Mouse (Mus musculus): ENCODE measurements around the gene Pacs2. TPM values are rescaled to one million over a fixed set of nuclear protein-coding genes. Genes with fewer than 3 reads are reported as not detected.

The Pacs2 gene
- polyA plus RNA-seq, 1 experiment from 2014 or later, result 24.7 TPM

DNA sequence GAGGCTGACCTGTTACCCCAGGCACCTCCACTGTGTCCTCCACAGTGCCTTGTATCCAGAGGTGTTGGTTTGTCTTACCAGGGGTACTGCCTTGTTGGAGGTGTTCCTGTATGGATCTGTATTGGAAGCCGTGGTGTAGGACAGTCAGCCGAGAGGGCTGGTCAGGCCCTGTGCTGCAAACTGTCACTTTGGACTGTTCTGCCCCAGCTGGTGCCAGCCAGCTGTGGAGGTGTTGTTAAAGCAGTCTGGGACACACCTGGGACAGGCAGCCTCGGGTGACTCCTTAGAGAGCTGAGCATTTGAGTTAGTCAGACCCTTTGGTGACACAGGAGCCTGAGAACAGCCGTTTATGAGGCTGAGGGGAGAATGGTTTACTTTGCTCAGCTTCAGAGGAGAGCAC lies 15.7 kb downstream of the Pacs2 start:
- DNase-seq (ENCODE audit: low spot score) (no peak), ATAC-seq (replicated peaks; ENCODE audit: low FRiP score) (no peak)
- 78% methylated on average over 4 of the region's 4 CpGs for WGBS
- peaks cover 7% of the 10 kb centered on the region for H3K4me1 ChIP-seq (replicated peaks; ENCODE audit: control insufficient read depth, insufficient read depth, low read length)
- no peaks in the 10 kb centered on the region for H3K27me3 ChIP-seq (ENCODE audit: control insufficient read depth, insufficient read depth, low read length)
- H3K27ac ChIP-seq (ENCODE audit: low read depth, low read length), result no peak overlapping the region
- H3K9me3 ChIP-seq (ENCODE audit: control insufficient read depth, low read length), result no peaks in the 10 kb centered on the region
- no peak overlapping the region for H3K4me2 ChIP-seq (ENCODE audit: low read depth, low read length, severe bottlenecking)
- no peaks in the 10 kb centered on the region for H3K36me3 ChIP-seq (ENCODE audit: control insufficient read depth, insufficient read depth, low read length)
- no peak overlapping the region for H3K9ac ChIP-seq (ENCODE audit: low read length)
- no peak overlapping the region for H3K4me3 ChIP-seq (ENCODE audit: low read depth, low read length)

DNA sequence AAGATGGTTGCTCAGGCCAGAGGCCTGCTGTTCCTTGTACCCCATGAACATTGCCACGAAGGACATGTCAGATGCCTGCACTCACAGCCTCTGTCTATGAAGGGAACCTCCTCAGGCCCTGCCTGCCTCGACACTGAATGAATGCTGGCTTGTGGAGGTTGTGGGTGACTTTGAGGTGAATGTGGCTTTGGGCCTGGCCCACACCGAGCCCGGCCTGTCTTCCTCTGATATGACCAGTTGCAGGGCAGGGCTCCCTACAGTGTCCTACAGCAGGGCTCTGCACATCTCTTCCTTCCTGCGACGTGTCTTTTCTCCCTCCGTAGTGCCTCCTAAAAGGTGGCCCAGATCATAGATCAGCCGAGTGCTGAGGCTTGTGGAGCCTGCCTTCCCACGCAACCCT lies 16.7 kb downstream of the Pacs2 start:
- H3K4me2 ChIP-seq (ENCODE audit: low read depth, low read length, severe bottlenecking), result no peak overlapping the region
- H3K9ac ChIP-seq (ENCODE audit: low read length), result no peak overlapping the region
- peaks cover 7% of the 10 kb centered on the region for H3K4me1 ChIP-seq (replicated peaks; ENCODE audit: control insufficient read depth, insufficient read depth, low read length)
- DNase-seq (ENCODE audit: low spot score) (no peak), ATAC-seq (replicated peaks; ENCODE audit: low FRiP score) (no peak)
- no peaks in the 10 kb centered on the region for H3K36me3 ChIP-seq (ENCODE audit: control insufficient read depth, insufficient read depth, low read length)
- no peaks in the 10 kb centered on the region for H3K9me3 ChIP-seq (ENCODE audit: control insufficient read depth, low read length)
- no peak overlapping the region for H3K27ac ChIP-seq (ENCODE audit: low read depth, low read length)
- 89% methylated on average over 9 of the region's 9 CpGs for WGBS
- no peak overlapping the region for H3K4me3 ChIP-seq (ENCODE audit: low read depth, low read length)
- no peaks in the 10 kb centered on the region for H3K27me3 ChIP-seq (ENCODE audit: control insufficient read depth, insufficient read depth, low read length)

DNA sequence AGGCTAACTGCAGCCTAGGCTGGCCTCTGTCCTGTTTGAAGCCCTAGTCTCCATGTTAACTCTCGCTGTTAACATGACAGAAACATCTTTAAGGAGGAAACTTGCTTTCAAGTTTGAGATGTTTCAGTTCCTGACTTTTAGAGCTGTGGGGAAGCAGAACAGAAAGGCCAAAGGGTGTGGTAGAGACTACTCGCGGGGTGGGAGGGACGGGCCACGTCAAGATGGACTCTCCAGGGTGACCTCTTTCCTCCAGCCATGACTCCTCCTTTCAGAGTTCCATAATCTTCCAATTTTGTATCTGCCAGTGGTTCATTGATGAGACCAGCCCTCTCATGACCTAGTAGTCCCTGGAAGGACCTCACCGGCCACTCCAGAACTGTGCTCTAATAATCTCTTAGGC lies 17.1 kb downstream of the Pacs2 start:
- 88% methylated on average over 6 of the region's 6 CpGs for WGBS
- Histone ChIP-seq H3K27ac (ENCODE audit: low read depth, low read length) (no peak overlapping the region), H3K4me2 (ENCODE audit: low read depth, low read length, severe bottlenecking) (no peak overlapping the region), H3K4me1 (replicated peaks; ENCODE audit: control insufficient read depth, insufficient read depth, low read length) (peaks cover 7% of the 10 kb centered on the region), H3K9ac (ENCODE audit: low read length) (no peak overlapping the region), H3K27me3 (ENCODE audit: control insufficient read depth, insufficient read depth, low read length) (no peaks in the 10 kb centered on the region), H3K4me3 (ENCODE audit: low read depth, low read length) (no peak overlapping the region), H3K36me3 (ENCODE audit: control insufficient read depth, insufficient read depth, low read length) (no peaks in the 10 kb centered on the region), H3K9me3 (ENCODE audit: control insufficient read depth, low read length) (no peaks in the 10 kb centered on the region)
- DNase-seq (ENCODE audit: low spot score), result no peak
- ATAC-seq (replicated peaks; ENCODE audit: low FRiP score), result no peak

GRCm38 (mm10) chr12:113032296-113033250 lies 18.3 kb downstream of the Pacs2 start:
- H3K4me1 ChIP-seq (replicated peaks; ENCODE audit: control insufficient read depth, insufficient read depth, low read length), result peaks cover 7% of the 10 kb centered on the region
- 73% methylated on average over 11 of the region's 11 CpGs for WGBS

DNA sequence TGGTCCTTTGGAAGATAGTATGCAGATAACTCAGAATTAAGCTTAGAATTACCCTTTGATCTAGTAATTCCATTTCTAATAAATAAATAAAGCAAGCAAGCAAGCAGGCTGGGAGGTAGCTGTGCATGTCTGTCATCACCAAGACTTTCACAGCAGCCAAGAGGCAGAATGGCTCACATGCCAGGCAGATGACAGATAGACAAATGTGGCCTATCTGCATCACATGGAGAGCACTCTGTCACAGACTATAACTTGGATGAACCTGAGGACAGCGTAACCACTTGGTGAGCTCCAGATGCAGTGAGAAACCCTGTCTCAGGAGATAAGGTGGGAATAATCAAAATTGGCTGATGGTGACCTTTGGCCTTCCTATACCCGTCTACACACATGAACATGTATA lies 20.8 kb downstream of the Pacs2 start:
- H3K9ac ChIP-seq (ENCODE audit: low read length), result no peak overlapping the region
- no peaks in the 10 kb centered on the region for H3K27me3 ChIP-seq (ENCODE audit: control insufficient read depth, insufficient read depth, low read length)
- H3K4me1 ChIP-seq (replicated peaks; ENCODE audit: control insufficient read depth, insufficient read depth, low read length), result peaks cover 5% of the 10 kb centered on the region
- no peak overlapping the region for H3K4me3 ChIP-seq (ENCODE audit: low read depth, low read length)
- no peak for ATAC-seq (replicated peaks; ENCODE audit: low FRiP score)
- DNase-seq (ENCODE audit: low spot score), result no peak
- no peaks in the 10 kb centered on the region for H3K36me3 ChIP-seq (ENCODE audit: control insufficient read depth, insufficient read depth, low read length)
- H3K27ac ChIP-seq (ENCODE audit: low read depth, low read length), result no peak overlapping the region
- no peak overlapping the region for H3K4me2 ChIP-seq (ENCODE audit: low read depth, low read length, severe bottlenecking)
- H3K9me3 ChIP-seq (ENCODE audit: control insufficient read depth, low read length), result no peaks in the 10 kb centered on the region
- WGBS, result 96% methylated on average over 2 of the region's 2 CpGs

More at GRCm38 (mm10) chr12:113032296-113033250, 18.3 kb downstream of the Pacs2 start:
- H3K4me2 ChIP-seq (ENCODE audit: low read depth, low read length, severe bottlenecking), result no peak overlapping the region
- peak; percentile 59; the same call in 1 of the 2 replicates for ATAC-seq (replicated peaks; ENCODE audit: low FRiP score)
- no peak overlapping the region for H3K9ac ChIP-seq (ENCODE audit: low read length)
- no peaks in the 10 kb centered on the region for H3K36me3 ChIP-seq (ENCODE audit: control insufficient read depth, insufficient read depth, low read length)
- H3K9me3 ChIP-seq (ENCODE audit: control insufficient read depth, low read length), result no peaks in the 10 kb centered on the region
- H3K4me3 ChIP-seq (ENCODE audit: low read depth, low read length), result no peak overlapping the region
- H3K27ac ChIP-seq (ENCODE audit: low read depth, low read length), result no peak overlapping the region
- no peak for DNase-seq (ENCODE audit: low spot score)
- H3K27me3 ChIP-seq (ENCODE audit: control insufficient read depth, insufficient read depth, low read length), result no peaks in the 10 kb centered on the region

DNA sequence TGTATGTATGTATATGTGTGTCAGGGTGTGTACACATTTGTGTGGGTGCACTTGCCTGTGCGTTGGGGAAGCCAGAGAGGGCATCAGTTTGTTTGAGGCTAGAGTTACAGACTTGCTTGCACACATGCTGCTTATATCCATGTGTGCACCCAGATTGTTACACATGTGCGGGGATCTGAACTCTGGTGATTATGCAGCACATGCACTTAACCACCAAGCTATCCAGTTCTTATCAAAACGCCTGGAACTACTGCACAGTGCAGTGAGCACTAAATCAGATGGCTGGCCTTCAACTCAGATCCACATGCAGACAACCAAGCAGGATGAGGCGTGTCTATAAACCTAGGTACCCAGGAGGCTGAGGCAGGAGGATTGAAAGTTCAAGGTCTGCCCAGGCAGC lies 22.7 kb downstream of the Pacs2 start:
- H3K9ac ChIP-seq (ENCODE audit: low read length), result no peak overlapping the region
- H3K4me3 ChIP-seq (ENCODE audit: low read depth, low read length), result no peak overlapping the region
- no peak overlapping the region for H3K27ac ChIP-seq (ENCODE audit: low read depth, low read length)
- DNase-seq (ENCODE audit: low spot score) (no peak), ATAC-seq (replicated peaks; ENCODE audit: low FRiP score) (no peak)
- H3K36me3 ChIP-seq (ENCODE audit: control insufficient read depth, insufficient read depth, low read length), result no peaks in the 10 kb centered on the region
- H3K27me3 ChIP-seq (ENCODE audit: control insufficient read depth, insufficient read depth, low read length), result no peaks in the 10 kb centered on the region
- no peak overlapping the region for H3K4me2 ChIP-seq (ENCODE audit: low read depth, low read length, severe bottlenecking)
- H3K4me1 ChIP-seq (replicated peaks; ENCODE audit: control insufficient read depth, insufficient read depth, low read length), result peaks cover 5% of the 10 kb centered on the region
- WGBS, result 90% methylated on average over 4 of the region's 4 CpGs
- no peaks in the 10 kb centered on the region for H3K9me3 ChIP-seq (ENCODE audit: control insufficient read depth, low read length)

GRCm38 (mm10) chr12:113038414-113038813 lies 24.1 kb downstream of the Pacs2 start:
- WGBS, result 90% methylated on average over 4 of the region's 4 CpGs
- H3K4me2 ChIP-seq (ENCODE audit: low read depth, low read length, severe bottlenecking), result no peak overlapping the region
- ATAC-seq (replicated peaks; ENCODE audit: low FRiP score) (no peak), DNase-seq (ENCODE audit: low spot score) (no peak)
- H3K9ac ChIP-seq (ENCODE audit: low read length), result no peak overlapping the region
- no peaks in the 10 kb centered on the region for H3K27me3 ChIP-seq (ENCODE audit: control insufficient read depth, insufficient read depth, low read length)
- no peaks in the 10 kb centered on the region for H3K4me1 ChIP-seq (replicated peaks; ENCODE audit: control insufficient read depth, insufficient read depth, low read length)
- H3K4me3 ChIP-seq (ENCODE audit: low read depth, low read length), result no peak overlapping the region
- H3K27ac ChIP-seq (ENCODE audit: low read depth, low read length), result no peak overlapping the region
- H3K36me3 ChIP-seq (ENCODE audit: control insufficient read depth, insufficient read depth, low read length), result no peaks in the 10 kb centered on the region
- no peaks in the 10 kb centered on the region for H3K9me3 ChIP-seq (ENCODE audit: control insufficient read depth, low read length)

GRCm38 (mm10) chr12:113041481-113042439 lies 27.5 kb downstream of the Pacs2 start:
- Histone ChIP-seq H3K27ac (ENCODE audit: low read depth, low read length) (no peak overlapping the region), H3K4me3 (ENCODE audit: low read depth, low read length) (no peak overlapping the region), H3K4me1 (replicated peaks; ENCODE audit: control insufficient read depth, insufficient read depth, low read length) (no peaks in the 10 kb centered on the region), H3K4me2 (ENCODE audit: low read depth, low read length, severe bottlenecking) (no peak overlapping the region), H3K36me3 (ENCODE audit: control insufficient read depth, insufficient read depth, low read length) (no peaks in the 10 kb centered on the region; the same call in 1 of the 2 replicates), H3K27me3 (ENCODE audit: control insufficient read depth, insufficient read depth, low read length) (no peaks in the 10 kb centered on the region), H3K9me3 (ENCODE audit: control insufficient read depth, low read length) (no peaks in the 10 kb centered on the region), H3K9ac (ENCODE audit: low read length) (no peak overlapping the region)
- 84% methylated on average over 15 of the region's 15 CpGs for WGBS
- no peak for ATAC-seq (replicated peaks; ENCODE audit: low FRiP score)
- DNase-seq (ENCODE audit: low spot score), result no peak

Data from forebrain, embryonic 11.5 days (tissue).